Mouse (Mus musculus) adrenal gland, adult 18-20 months (tissue): ENCODE results near the gene Frat2. TPM values are rescaled to one million over a fixed set of nuclear protein-coding genes. Genes with fewer than 3 reads are reported as not detected.
"Not testable (repeated sequence)": the region's sequence is repeated elsewhere in the genome, so short reads cannot be mapped to it uniquely, and the experiment has no call there.

ENCODE experiments used
- DNase-seq, 2 experiments: peaks; one replicate each; pipeline ENCODE4 v3.0.0; 2021 to 2022; ENCODE audit warnings: low spot score in 2 of 2
- long read RNA-seq, 2 experiments: library from polyadenylated mRNA; stranded (forward); transcript quantifications; one replicate each; pipeline ENCODE4 v2.0.0; 2021
- total RNA-seq, 2 experiments: library from RNA; stranded (reverse); gene quantifications; 1 replicate in 1 of 2; 2 replicates in 1 of 2; pipeline ENCODE4 v1.2.3; 2021

Frat2 gene
- 1 to 10 TPM; 1.4 to 3.4 TPM for total RNA-seq
- long read RNA-seq, experiment 1, transcript Frat2-201 (1 exons, 2,161 nt): major isoform, 7 of 7 reads
- long read RNA-seq, experiment 1, partial matches to known transcripts: 0 of 7 reads
- long read RNA-seq, experiment 1, other reads (novel, unspliced or antisense): 0 of 7 reads
- long read RNA-seq, experiment 2, transcript Frat2-201 (1 exons, 2,161 nt): major isoform, 13 of 13 reads
- long read RNA-seq, experiment 2, partial matches to known transcripts: 0 of 13 reads
- long read RNA-seq, experiment 2, other reads (novel, unspliced or antisense): 0 of 13 reads

DNA sequence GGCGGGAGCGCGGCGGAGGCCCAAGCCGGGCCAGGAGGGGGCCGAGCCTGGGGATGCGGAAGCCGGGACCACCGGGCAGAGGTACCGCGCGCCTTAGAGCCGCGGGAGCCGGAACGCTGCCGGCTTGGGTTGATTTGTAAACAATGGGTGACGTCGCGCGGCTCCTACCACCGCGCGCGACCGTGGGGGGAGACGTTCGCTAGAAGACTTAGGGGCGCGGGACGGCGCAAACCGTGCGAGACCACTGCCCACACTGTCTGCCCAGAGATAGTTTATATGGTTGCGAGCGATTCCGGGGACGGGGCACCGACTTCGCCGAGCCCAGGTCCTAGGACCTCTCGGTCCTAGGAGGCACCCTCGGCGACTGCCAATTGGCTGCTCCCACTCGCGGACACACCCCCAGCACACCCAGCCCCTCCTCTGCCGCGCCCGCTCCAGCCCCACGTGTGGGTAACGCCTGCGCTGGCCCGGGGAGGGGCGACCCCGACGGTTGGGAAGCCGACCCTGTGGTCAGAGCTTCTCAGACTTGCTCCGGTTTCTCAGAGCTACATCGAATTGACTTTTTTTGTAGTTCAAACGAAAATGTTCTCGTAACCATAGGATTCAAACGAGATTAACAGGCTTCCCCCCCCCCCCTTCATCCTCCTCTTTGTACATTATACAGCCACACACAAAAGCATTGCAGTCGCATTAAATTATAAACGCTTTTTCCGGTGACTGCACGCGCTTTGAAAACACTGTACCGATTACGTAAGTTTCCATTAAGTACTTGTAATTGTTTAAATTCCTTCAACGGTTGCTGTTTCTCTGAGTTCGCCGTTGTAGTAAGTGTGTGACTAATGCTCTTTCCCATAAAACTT is at the start of gene Frat2:
TSS of gene Frat2 (minus strand) at position 141 of the 860 bp plus-strand sequence.
- DNase-seq: peak; percentile 81 to 89

DNA sequence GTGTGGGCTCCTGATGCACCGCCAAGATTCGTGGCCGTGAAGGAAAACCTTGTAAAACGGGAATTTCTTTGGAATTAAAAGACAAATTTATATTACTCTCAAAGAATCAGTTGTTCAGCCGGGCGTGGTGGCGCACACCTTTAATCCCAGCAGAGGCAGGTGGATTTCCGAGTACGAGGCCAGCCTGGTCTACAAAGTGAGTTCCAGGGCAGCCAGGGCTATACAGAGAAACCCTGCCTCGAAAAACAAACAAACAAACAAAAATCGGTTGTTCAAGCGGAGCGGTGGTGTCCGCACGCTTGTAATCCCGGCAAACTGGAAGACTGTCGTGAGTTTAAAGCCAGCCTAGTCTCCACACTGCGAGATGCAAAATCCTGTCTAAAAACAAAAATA is 48.4 kb upstream of the Frat2 start:
- DNase-seq: no peak

DNA sequence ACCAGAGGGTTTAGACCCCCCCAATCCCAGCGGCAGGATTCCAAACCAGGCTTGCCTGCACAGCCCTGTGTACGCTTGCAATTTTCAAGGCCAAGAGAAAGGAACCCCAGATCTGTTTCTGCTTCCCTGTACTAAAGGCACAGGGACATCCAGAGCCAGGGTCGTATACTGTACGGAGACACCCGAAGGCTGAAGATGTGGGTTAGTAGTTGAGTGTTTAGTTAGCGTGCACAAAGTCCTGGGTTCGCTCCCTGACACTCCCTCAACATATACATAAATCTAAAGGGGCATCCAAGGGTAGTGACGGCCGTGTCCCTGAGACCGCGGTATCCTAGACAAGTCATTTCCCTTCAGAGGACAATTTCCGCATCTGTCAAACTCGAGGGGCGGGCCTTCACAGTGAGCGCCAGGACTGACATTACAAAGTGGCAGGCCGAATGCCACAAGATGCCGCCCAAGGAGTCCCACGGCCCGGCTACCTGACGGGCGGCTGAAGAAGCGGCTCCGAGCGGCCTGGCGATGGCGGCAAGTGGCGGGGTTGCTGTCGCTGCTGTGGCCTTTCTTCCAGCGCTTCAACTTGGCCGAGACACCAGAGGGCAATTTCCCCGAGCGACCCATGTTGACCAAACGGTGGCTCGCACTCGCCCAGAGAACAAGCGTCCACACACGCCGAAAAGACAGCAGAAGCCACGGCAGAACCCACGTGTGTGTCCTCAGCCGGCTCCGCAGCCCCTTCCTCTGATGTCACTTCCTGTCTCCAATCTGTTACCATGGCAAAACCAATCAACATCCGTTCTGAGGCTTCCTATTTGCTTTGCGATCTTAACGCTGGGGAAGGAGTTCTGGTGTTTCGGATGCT is 47.8 kb upstream of the Frat2 start, which contains the start of gene Rrp12:
TSS of gene Rrp12 (minus strand) at position 714 of the 859 bp plus-strand sequence.
- DNase-seq: peak; percentile 57 to 64

DNA sequence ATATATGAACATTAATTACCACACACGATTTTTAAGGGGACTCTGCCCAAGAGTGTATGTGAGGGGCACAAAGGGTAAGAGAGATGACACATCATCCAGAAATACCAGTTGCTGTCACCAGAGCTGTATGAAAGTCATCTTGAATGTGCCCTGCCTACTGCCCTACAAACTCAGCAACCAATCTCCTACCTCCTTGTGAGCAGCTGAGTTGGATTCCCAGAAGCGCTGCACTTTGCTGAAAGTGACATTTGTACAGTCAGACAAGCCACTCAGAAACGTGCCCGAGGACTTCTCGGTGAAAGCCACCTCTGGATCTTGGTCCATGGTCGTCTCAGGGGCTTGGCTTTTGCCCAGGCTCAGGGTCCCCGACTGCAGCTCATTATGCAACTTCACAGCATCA is 47.0 kb upstream of the Frat2 start:
- DNase-seq: no peak

DNA sequence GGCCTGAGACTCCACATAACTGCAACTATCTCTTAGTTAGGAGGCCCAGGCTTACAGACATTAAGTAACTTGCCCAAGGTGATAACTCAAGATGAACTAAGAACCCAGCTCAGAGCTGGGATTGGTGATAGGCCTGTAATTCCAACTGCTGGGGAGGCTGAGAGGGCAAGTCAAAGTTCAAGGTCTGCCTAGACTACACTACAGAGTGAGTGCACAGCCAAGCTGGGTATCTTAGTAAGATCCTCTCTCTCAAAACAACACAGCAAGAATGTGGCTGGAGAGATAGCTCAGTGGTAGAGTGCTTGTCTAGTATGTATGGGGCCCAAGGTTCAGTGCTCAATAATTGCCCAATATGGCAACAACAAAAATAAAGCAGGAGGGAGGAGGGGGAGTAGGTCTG is 40.3 kb upstream of the Frat2 start:
- no peak for DNase-seq

DNA sequence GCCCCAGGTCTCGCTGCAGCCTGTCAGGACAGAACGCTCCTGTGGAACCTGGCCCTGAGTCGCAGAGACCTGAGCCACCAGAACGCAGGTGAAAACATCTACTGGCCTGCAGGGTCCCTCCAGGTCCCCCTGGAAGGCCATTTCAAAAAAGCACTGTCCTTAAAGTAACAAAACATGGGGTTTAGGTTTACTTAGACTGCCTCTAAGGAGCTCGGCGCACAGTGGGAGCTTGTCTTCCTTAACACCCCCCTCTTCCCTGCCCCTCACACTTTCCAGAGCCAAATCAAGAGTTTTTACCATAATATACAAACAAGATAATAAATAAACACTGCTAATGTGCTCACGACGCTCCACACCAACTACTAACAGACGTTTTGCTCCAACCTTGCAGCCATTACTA is 36.0 kb upstream of the Frat2 start:
- no peak for DNase-seq

DNA sequence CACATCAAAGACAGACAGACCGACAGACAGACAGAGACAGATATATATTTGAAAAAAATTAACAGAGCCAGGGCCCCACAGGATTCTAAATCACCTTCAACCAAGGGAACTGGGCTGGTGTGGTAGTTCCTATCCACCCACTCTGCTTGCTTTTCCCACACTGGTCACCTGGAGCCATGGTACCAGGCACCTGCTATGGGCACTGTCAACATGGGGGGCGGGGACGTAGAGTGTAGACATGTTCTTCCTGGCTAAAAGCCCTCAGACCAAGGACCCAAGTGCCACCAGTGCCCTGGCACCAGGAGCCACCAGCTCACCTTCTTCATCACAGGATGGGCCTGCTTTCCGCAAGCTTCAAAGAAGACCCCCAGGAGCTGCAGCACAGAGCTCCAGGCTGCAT is 33.9 kb upstream of the Frat2 start:
- DNase-seq: no peak

DNA sequence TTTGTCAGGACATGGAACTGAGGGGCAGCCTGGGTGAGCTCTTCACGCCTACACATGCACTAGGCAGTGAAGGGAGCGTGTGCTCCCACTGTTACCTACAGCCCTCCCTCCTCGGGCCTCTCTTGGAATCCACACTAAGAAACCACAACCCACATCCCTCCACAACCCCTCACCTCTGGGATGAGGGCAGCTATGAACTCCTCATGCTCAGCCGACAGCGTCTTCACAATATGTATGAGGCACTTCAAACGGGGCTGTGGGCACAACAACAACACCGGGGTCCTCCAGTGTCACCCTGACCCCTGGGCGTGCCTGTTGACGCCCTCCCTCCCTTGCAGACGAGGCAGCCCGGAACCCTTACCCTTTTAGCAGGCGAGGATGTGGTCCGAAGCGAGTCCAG is 26.4 kb upstream of the Frat2 start:
- DNase-seq: no peak

DNA sequence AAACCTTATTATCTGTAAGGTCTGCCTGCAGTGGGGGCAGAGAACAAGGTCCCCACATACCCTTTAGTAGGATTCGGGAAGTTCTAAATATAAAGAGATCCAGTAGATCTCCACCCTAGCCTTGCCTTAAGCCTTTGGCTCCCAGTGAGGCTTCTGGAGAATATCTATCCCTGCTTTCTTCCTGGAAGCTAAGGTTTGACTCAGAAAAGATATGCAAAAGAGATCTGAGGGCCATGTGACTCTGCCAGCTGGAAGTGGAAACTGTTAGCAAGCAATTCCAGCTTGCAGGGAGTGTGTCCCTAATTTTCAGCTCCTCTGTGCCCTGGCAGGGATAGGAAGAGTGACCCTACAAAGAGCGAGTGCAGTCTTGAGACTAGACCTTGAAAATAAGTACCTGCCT is 24.4 kb upstream of the Frat2 start:
- DNase-seq: no peak

DNA sequence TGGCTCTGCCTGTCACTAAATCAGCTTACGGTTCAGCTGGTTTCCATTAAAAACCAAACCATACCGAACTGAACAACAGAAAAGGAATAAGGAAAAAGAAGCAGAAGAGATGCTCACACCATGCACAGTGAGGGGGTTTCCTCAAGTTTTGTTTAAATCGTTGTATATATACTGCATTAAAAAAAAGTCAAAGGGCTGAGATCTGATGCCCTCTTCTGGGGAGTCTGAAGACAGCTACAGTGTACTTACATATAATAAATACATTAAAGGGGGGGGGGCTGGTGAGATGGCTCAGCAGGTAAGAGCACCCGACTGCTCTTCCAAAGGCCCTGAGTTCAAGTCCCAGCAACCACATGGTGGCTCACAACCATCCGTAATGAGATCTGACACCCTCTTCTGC is 22.0 kb upstream of the Frat2 start:
- DNase-seq: not testable (repeated sequence)

DNA sequence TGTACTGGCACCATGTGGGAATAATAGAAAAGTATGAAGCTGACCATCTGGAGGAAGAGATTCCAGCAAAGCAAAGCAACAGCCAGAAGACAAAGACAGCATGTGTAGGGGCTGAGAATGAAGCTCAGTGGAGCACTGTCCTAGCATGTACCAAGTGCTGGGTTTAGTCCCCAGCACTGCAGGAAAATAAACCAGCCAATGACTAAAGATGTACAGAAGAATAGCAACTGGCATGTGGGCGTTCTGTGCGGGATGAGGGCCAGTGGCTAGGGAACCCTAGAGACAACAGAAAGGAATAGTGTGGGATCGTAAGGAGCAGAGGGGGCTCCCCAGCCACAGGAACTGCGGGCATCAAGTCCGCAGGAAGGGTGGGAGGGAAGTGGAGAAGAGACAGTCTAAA is 21.4 kb upstream of the Frat2 start:
- DNase-seq: no peak

DNA sequence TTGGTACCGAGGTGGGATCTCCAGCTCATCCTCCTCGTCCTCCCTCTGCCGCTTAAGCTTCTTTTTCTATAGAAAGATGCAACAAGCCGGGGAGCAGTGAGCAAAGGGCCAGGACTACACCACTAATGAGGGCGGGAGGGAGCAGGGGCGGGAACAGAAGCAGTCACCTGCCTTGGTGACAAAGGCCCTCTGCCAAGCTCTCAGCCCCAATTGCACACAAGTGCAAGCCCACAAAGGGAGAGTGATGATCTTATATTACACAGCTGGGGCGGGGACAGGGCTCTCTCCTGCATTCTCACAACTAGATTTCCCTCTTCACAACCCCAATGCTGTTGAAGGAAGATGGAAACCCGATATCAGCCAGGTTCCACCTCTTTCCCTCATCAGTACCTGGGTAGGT is 18.8 kb upstream of the Frat2 start:
- no peak for DNase-seq

DNA sequence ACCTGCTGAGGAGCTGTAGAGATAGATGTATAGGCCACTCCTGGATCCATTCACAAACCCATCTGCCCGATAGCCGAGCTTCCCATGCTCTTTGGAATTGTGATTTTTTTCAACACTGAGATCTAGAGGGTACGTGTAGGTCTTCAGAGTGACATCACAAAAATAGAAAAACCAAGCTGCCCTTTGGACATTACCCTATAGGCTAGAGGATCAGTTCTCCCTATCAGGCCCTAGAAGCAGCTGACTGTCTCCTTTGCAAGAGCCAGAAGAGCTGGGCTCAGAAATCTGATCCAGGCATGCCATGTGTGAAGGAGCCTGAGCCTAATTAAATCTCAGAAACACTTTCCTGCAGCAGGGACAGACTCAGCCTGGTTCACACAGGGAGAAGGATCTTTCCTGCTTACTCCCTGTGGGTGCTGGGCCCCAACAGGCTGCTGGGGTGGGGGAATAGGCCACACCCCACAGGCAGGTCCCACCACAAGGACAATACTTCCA is 9.9 kb upstream of the Frat2 start:
- DNase-seq: no peak

DNA sequence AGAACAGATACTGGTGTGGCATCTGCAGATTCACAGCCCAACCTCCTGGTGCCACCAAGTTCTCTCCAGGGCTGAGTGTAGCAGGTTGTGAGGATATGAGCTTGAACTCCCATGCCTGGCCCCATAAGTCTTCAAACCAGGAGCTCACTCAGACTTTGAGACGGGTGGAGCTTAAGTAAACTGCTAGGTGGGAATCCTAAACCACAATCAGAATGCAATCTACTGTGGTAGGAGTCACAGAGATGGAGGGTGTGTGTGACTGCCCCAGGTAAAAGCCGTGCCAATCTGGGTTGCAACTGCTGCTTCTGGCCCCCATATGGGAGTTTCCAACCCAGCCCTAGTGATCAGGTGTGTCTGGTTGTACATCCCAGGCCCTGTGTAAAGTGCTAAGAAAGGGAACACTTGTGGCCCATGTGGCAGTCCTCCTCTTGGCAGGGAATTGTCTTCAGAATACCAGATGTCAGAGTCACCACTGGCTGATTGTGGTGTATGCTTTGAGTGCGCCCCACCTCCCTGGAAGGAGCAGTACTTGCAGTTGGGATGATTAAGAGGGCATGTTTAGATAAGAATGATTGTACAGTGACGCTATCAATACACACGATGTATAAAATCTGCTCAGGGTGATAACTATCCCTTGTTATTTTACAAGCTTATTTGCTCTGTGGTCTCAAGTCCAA is 9.3 kb upstream of the Frat2 start:
- DNase-seq: no peak

DNA sequence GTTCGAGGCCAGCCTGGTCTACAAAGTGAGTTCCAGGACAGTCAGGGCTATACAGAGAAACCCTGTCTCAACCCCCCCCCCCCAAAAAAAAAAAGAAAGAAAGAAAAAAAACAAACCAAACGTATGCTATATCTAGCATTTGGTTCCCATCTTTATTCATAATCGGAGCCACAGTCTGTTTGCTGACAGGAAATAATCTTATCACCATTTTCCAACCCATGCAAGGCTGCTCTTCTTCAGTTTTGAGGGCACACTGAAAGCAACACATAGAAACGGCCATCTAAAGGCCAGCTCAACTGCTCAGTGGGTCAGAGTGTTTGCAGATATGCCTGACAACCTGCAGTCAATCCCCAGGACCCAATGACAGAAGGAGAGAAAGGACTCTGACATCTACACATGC is 4.5 kb upstream of the Frat2 start:
- no peak for DNase-seq

DNA sequence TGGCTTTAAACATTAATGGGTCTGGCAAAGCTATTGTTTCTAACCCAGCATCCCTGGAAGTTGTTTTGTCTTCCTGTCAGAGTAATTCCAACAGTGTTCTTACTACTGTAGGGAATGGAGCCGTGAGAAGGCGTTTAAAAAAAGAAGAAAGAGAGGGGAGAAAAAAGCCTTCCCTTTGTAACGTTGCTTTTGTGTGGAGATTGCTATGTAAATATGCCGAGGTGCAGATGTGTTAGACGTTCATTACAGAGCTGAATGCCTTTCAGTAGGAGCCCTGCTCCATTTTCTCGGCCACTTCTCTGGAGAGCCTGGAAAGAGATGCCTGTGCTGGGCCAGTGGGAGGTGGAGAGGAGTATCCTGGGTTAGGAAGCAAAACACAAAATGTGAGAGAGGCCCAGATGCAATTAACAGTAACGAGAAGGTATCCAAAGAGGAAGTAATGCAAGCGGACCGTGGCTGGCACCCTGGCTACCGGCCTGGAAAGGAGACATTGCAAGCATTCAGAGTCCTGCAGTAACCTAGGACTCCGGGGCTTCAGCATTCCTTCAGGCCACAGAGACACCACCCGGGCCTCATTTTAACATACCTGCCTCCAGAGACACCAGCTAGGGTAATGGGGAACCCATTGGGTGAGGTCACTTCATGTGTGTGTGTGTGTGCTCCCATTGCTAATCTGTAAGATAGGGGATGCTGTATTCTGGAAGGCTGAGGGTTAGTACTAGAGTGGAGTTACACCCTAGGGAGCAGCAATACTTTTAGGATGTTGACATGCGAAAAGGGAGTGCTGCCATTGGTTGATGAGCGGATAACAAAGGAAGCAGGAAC is 3.0 kb upstream of the Frat2 start:
- DNase-seq: no peak

DNA sequence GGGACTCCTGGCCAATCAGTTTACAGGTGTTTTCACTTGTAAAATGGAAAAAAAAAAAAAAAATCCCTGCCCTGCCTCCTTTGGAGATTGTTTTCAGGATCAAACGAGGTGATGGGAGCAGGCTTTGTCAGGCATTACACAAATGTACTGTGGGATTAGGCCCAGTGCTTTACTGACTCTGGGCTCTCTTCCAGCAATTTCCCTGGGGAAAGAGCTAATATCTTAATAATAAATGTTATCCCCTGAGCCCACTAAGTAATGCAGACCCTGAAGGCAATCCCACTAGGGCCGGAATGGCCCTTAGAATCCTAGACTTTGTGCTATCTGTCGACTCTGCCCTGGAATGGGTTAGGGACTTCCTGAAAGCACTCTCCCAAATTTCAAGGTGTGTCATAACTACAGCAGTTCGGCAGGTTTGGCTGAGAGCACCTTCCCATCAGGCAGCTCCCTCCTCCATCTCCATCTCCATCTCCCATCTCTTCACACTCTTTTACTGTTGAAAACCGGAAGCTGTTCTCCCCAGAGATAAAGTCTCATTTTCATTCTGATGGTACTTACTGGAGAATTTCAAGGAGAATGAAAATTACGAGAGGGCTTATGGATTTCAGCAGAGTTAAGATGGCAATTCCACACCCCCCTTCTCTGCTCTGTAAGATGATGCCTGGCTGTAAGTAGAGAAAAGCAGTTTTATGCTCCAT is 2.2 kb upstream of the Frat2 start:
- DNase-seq: no peak

DNA sequence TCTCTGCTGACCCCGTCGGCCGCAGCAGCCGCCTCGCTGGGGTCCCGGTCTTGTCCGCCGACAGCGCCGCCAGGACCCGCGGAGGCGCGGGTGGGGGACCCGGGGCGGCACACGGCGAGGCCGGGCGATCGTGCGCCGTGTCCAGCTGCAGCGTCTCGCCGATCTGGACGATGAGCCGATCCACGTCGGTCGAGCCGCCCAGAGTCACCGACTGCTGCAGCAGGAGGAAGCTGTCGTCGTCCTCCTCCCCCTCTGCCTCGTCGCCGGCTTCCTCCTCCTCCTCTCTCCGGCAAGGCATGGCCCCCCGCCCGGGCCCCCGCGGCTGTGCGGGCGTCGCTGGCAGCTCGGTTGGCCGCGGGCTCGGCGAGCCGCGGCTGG is 329 bp downstream of the Frat2 start:
- peak in 1 of 2 experiments; percentile 38 for DNase-seq

DNA sequence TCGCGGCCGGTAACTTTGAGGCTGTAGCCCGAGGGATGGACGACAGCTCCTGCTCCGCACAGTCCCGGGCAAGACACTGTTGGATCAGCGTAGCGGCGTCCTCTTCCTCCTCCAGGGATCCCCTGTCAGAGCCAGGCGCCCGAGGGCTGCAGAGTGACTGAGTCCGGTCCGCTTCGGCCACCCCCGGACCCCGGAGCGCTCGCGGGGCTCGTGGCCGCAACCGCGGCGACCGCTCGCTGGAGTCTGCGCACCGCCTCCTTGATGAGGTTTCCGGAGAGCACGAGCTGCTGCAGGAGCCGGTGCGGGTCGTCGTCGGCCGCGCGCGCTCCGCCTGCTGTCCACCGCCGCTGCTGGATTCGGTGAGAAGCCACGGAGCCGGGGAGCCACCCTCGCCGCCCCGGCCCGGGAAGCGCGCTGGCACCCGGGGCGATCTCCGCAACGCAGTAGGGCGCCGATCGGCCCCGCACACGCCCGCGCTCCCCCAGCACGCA is 796 bp downstream of the Frat2 start:
- DNase-seq: peak; percentile 50 to 54
